Mouse (Mus musculus) neural tube, embryonic 15.5 days (tissue): ENCODE results near the gene Naga. TPM values are rescaled to one million over a fixed set of nuclear protein-coding genes. Genes with fewer than 3 reads are reported as not detected.

Experiments used
- ATAC-seq: fragments of 200-750 bp; cut with Nextera tagmentation; 2 replicates; pipeline ENCODE4 v1.8.0; 2017; ENCODE audit warnings: mild to moderate bottlenecking, moderate TSS enrichment, moderate library complexity; ENCODE audit not compliant: low FRiP score
- H3K27ac ChIP-seq: fragments of 300-500 bp; sonication (generic); replicated peaks from 2 replicates; pipeline ENCODE4 v1.5.1; 2015; ENCODE audit warnings: mild to moderate bottlenecking, inconsistent platforms
- H3K27me3 ChIP-seq: fragments of 300-500 bp; sonication (generic); replicated peaks from 2 replicates; pipeline ENCODE4 v1.6.1; 2015; ENCODE audit warnings: inconsistent platforms
- H3K36me3 ChIP-seq: fragments of 300-500 bp; sonication (generic); 2 replicates; pipeline ENCODE4 v1.6.1; 2015; ENCODE audit warnings: inconsistent platforms
- H3K4me1 ChIP-seq: fragments of 300-500 bp; sonication (generic); 2 replicates; pipeline ENCODE4 v1.6.1; 2015; ENCODE audit warnings: inconsistent platforms
- H3K4me2 ChIP-seq: fragments of 300-500 bp; sonication (generic); 2 replicates; pipeline ENCODE4 v1.6.1; 2015; ENCODE audit warnings: inconsistent platforms, mild to moderate bottlenecking, moderate library complexity
- H3K4me3 ChIP-seq: fragments of 300-500 bp; sonication (generic); replicated peaks from 2 replicates; pipeline ENCODE4 v1.5.1; 2015; ENCODE audit warnings: mild to moderate bottlenecking, inconsistent platforms
- H3K9ac ChIP-seq: fragments of 300-500 bp; sonication (generic); replicated peaks from 2 replicates; pipeline ENCODE4 v1.6.1; 2015; ENCODE audit warnings: mild to moderate bottlenecking, inconsistent platforms
- H3K9me3 ChIP-seq: fragments of 300-500 bp; sonication (generic); replicated peaks from 2 replicates; pipeline ENCODE4 v1.6.1; 2016; ENCODE audit warnings: inconsistent platforms
- WGBS: fragments of 180-500 bp; shearing (Covaris S2); methylation state at CpG from one replicate; pipeline ENCODE4 v1.1.7; 2015; ENCODE audit warnings: mixed read lengths; 5-methylcytosine and 5-hydroxymethylcytosine counted together
- polyA plus RNA-seq: library from polyadenylated mRNA; unstranded; fragments of >200 nt; fragmentation: Nextera tagmentation; extraction: Ambion mirVana; gene quantifications from 2 replicates; pipeline ENCODE4 v1.2.1, GENCODE M21; 2015

The Naga gene
- polyA plus RNA-seq, 1 experiment from 2014 or later = 33.4 TPM

- no peak overlapping the region for H3K4me3 ChIP-seq
- no peak for ATAC-seq
- H3K9me3 ChIP-seq = no peaks in the 10 kb centered on the region
- H3K36me3 ChIP-seq = no peaks in the 10 kb centered on the region
- H3K27ac ChIP-seq = no peak overlapping the region
- no peaks in the 10 kb centered on the region for H3K4me1 ChIP-seq
- 71% methylated on average over 8 of the region's 8 CpGs for WGBS
- H3K4me2 ChIP-seq = no peak overlapping the region
- H3K27me3 ChIP-seq = no peaks in the 10 kb centered on the region
- H3K9ac ChIP-seq = no peak overlapping the region
Observed at GRCm38 (mm10) chr15:82322195-82322594, 16.5 kb downstream of the Naga start.

GRCm38 (mm10) chr15:82319613-82320012 is 19.1 kb downstream of the Naga start:
- 63% methylated on average over 1 of the region's 1 CpGs for WGBS
- H3K4me3 ChIP-seq = no peak overlapping the region
- H3K27ac ChIP-seq = no peak overlapping the region
- H3K9me3 ChIP-seq = no peaks in the 10 kb centered on the region
- H3K36me3 ChIP-seq = no peaks in the 10 kb centered on the region
- H3K4me1 ChIP-seq = no peaks in the 10 kb centered on the region
- no peak overlapping the region for H3K4me2 ChIP-seq
- no peak overlapping the region for H3K9ac ChIP-seq
- H3K27me3 ChIP-seq = no peaks in the 10 kb centered on the region
- ATAC-seq = no peak

GRCm38 (mm10) chr15:82317839-82318238 is 20.9 kb downstream of the Naga start:
- Histone ChIP-seq H3K9ac (no peak overlapping the region), H3K36me3 (no peaks in the 10 kb centered on the region), H3K4me2 (no peak overlapping the region), H3K9me3 (no peaks in the 10 kb centered on the region), H3K27me3 (no peaks in the 10 kb centered on the region), H3K4me1 (no peaks in the 10 kb centered on the region), H3K4me3 (no peak overlapping the region), H3K27ac (no peak overlapping the region)
- no peak for ATAC-seq
- WGBS = 89% methylated on average over 6 of the region's 6 CpGs

DNA sequence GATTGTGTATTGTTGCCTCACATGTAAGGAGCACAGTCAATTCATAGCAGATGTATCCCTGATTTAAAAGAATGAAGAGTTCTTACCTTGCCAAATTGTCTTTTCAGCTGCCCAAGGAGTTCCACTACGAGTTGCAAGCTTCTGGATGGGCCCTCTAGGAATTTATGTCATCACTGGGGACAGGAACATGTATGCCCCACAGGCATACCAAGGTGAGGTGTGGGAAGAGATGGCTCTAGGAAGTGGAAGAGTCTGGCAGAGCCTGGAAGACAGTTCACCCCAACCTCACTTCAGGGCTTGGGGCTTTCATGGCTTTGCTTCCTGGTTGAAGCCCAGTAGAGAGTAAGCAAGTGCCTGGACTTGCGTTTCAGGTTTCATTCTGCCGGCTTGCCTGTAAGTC is 30.3 kb downstream of the Naga start:
- Histone ChIP-seq H3K27ac (no peak overlapping the region), H3K4me2 (no peak overlapping the region), H3K27me3 (no peaks in the 10 kb centered on the region), H3K36me3 (no peaks in the 10 kb centered on the region), H3K4me3 (no peak overlapping the region), H3K4me1 (no peaks in the 10 kb centered on the region), H3K9me3 (no peaks in the 10 kb centered on the region), H3K9ac (no peak overlapping the region)
- no peak for ATAC-seq
- 83% methylated on average over 3 of the region's 3 CpGs for WGBS

- Histone ChIP-seq H3K27ac (no peak overlapping the region), H3K36me3 (no peaks in the 10 kb centered on the region), H3K4me3 (no peak overlapping the region), H3K27me3 (no peaks in the 10 kb centered on the region), H3K9ac (no peak overlapping the region), H3K4me1 (no peaks in the 10 kb centered on the region), H3K9me3 (no peaks in the 10 kb centered on the region), H3K4me2 (no peak overlapping the region)
- no peak for ATAC-seq
- WGBS = 91% methylated on average over 3 of the region's 3 CpGs
Observed at GRCm38 (mm10) chr15:82307107-82307506, 31.6 kb downstream of the Naga start.

- Histone ChIP-seq H3K9ac (no peak within 1 kb of the TSS), H3K9me3 (no peaks in the 10 kb centered on the region), H3K4me1 (peaks cover 8% of the 10 kb centered on the region), H3K4me2 (peak within 1 kb of the TSS; percentile 38), H3K27me3 (no peaks in the 10 kb centered on the region), H3K36me3 (no peaks in the 10 kb centered on the region), H3K4me3 (0 out of 2 replicates have a peak within 1 kb of the TSS, but pooled peaks have one; percentile 6), H3K27ac (no peak within 1 kb of the TSS)
- no peak for ATAC-seq
- WGBS = 63% methylated on average over 39 of the region's 39 CpGs
Observed at GRCm38 (mm10) chr15:82298764-82299561, 39.8 kb downstream of the Naga start, which contains the start of gene Wbp2nl. Gene Wbp2nl, plus strand, starts transcription at chr15:82298954.

- Histone ChIP-seq H3K36me3 (peaks cover 25% of the 10 kb centered on the region), H3K27me3 (no peaks in the 10 kb centered on the region), H3K4me3 (no peak overlapping the region), H3K4me2 (no peak overlapping the region), H3K9ac (no peak overlapping the region), H3K27ac (peak overlapping the region; percentile 79; the same call in 1 of the 2 replicates), H3K9me3 (no peaks in the 10 kb centered on the region), H3K4me1 (peaks cover 22% of the 10 kb centered on the region)
- peak; percentile 36; the same call in 1 of the 2 replicates for ATAC-seq
- WGBS = 36% methylated on average over 8 of the region's 8 CpGs
Observed at GRCm38 (mm10) chr15:82294059-82294458, 44.7 kb downstream of the Naga start.

DNA sequence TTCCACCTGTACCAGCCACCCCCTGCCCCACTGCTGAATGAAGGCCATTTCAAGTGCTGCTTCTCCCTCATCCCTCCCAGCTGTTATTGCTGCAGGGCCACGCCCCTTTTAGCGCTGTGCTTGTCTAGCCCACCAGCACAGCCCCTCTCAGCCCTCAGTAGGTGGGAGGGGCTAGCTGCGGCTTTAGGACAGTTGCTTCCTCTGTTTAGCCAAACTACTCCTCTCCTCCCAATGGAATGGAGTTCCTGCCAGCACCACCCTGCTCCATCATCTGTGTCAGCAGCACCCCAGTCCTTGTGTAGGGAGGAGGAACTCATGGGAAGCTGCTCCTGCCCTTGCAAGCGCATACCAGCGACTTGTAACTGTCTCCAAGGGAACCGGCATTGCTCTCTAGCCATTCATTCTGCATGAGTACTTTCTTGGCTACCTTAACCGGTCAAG is 45.4 kb downstream of the Naga start:
- Histone ChIP-seq H3K9me3 (no peaks in the 10 kb centered on the region), H3K4me1 (peaks cover 22% of the 10 kb centered on the region), H3K4me2 (peak overlapping the region; percentile 35), H3K9ac (no peak overlapping the region), H3K36me3 (peaks cover 33% of the 10 kb centered on the region), H3K27ac (peak overlapping the region; percentile 79), H3K27me3 (no peaks in the 10 kb centered on the region), H3K4me3 (no peak overlapping the region)
- WGBS = 2% methylated on average over 7 of the region's 7 CpGs
- ATAC-seq = peak; percentile 83

DNA sequence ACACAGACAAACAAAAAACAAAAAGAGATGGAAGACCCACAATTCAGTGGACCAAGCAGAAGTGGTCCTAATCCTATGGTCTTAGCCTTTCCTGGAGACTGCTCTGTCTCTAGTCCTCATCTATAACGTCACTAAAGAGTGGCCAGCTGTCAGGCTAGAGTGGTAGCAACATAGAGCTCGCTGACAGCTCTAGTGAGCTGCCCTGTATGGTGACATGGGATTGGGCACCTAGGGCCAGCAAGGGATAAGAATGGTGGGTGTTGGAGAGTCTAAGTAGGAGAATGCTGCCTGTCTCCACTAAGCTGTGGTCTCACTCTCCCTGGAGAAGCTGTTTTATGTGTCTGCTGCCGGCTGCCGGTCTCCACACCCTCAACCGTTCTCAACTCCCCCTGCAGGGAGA is 45.9 kb downstream of the Naga start:
- Histone ChIP-seq H3K4me1 (peaks cover 22% of the 10 kb centered on the region), H3K27ac (peak overlapping the region; percentile 79), H3K27me3 (no peaks in the 10 kb centered on the region), H3K9ac (no peak overlapping the region), H3K4me2 (peak overlapping the region; percentile 35), H3K36me3 (peaks cover 37% of the 10 kb centered on the region), H3K4me3 (no peak overlapping the region), H3K9me3 (no peaks in the 10 kb centered on the region)
- ATAC-seq = no peak
- 9% methylated on average over 5 of the region's 5 CpGs for WGBS

DNA sequence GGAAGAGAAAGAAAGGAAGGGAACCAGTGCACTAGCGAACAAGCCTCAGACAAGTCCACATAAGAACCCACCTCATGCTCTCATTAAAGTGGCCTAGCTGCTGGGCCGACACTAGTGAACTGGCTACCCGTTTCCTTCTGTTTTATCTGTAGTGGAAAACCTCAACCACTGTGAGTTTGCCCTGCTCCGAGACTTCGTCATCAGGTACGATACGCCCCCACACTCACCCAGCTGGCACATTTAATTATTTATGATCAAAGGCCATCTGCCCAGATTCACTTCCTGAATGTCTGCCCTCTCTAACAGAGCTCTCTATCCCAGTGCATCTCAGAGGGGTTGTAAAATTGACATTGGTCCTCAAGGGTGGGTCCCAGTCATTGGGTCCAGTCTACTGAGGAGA is 48.5 kb downstream of the Naga start:
- no peak for ATAC-seq
- Histone ChIP-seq H3K36me3 (peaks cover 63% of the 10 kb centered on the region), H3K4me1 (peaks cover 22% of the 10 kb centered on the region), H3K27ac (no peak overlapping the region), H3K9ac (no peak overlapping the region), H3K27me3 (no peaks in the 10 kb centered on the region), H3K4me2 (no peak overlapping the region), H3K4me3 (no peak overlapping the region), H3K9me3 (no peaks in the 10 kb centered on the region)
- 73% methylated on average over 7 of the region's 7 CpGs for WGBS

GRCm38 (mm10) chr15:82286157-82286556 is 52.6 kb downstream of the Naga start:
- no peak overlapping the region for H3K4me2 ChIP-seq
- H3K9me3 ChIP-seq = no peaks in the 10 kb centered on the region
- no peaks in the 10 kb centered on the region for H3K27me3 ChIP-seq
- no peak for ATAC-seq
- no peak overlapping the region for H3K27ac ChIP-seq
- H3K4me1 ChIP-seq = no peaks in the 10 kb centered on the region
- H3K4me3 ChIP-seq = no peak overlapping the region
- H3K9ac ChIP-seq = no peak overlapping the region
- 67% methylated on average over 12 of the region's 12 CpGs for WGBS
- peaks cover 94% of the 10 kb centered on the region for H3K36me3 ChIP-seq

GRCm38 (mm10) chr15:82280638-82281037 is 58.1 kb downstream of the Naga start:
- Histone ChIP-seq H3K36me3 (peaks cover 70% of the 10 kb centered on the region), H3K27me3 (no peaks in the 10 kb centered on the region), H3K9ac (no peak overlapping the region)

More at GRCm38 (mm10) chr15:82280638-82281037, 58.1 kb downstream of the Naga start:
- Histone ChIP-seq H3K4me3 (no peak overlapping the region), H3K4me1 (peaks cover 26% of the 10 kb centered on the region), H3K4me2 (no peak overlapping the region), H3K9me3 (no peaks in the 10 kb centered on the region), H3K27ac (no peak overlapping the region)
- WGBS = 75% methylated on average over 4 of the region's 4 CpGs
- no peak for ATAC-seq
